Mouse (Mus musculus): ENCODE measurements at regions not wholly inside any gene's neighbourhood (a gene's known extent, or its start where the extent isn't known, plus 50 kb on each side); places are given as distances from the start of the nearest gene placed in this dataset.
"Not testable (repeated sequence)": the region's sequence is repeated elsewhere in the genome, so short reads cannot be mapped to it uniquely, and the experiment has no call there.

DNA sequence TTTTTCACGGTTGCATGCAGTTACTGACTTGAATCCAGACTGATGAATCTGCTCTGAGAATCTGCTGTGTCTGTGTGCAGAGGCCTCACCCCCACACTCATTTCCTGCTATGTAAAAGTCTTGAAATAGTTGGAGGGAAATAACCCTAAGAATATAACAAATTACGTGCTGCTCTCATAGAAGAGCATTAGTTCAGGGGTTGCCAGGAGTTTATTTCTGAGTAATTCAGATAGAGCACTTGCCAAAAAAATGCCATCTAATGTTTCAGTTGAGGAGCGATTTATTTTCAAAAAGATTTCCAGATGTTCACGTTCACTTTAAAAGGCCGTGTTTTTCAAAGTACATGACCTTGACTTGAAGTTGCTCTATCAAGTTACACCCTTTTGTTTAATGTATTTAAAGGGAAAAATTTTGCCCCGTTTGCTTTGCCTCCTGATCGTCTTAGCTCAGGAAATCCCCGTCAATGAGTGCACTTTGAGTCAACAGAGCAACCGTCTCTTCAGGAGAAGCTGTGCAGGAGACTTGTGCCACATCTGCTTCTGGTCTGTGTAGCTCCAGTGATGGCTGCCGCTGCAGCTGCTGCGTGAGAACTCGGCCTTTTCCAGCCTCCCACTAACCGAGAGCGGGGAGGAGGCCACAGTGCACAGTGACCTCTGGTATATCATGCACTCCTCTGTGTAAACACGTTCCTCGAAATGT is 50.9 kb upstream of the Sec61g start:
- no peak for DNase-seq (ENCODE audit: low spot score)

DNA sequence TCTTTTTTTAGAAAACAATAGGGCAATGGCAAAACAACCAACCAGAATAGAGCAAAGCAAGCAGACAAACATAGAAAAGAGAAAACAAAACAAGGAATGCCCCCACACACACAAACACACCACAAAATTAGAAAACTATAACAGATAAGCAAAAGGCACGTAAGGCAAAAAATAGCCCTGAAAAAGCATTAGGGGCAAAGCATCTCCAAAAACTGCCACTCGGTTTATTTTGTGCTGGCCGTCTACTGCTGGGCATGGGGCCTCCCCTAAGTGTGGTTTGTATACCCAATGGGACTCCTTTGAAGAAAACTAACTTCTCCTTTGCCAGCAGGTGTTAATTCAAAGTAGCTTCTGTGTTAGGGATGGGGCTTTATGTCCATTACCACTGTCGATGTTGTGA is 53.4 kb upstream of the Sec61g start:
- DNase-seq (ENCODE audit: low spot score): no peak

- no peak for DNase-seq (ENCODE audit: low spot score)
Measured at GRCm38 (mm10) chr11:16589085-16589680, 80.9 kb upstream of the Sec61g start.

DNA sequence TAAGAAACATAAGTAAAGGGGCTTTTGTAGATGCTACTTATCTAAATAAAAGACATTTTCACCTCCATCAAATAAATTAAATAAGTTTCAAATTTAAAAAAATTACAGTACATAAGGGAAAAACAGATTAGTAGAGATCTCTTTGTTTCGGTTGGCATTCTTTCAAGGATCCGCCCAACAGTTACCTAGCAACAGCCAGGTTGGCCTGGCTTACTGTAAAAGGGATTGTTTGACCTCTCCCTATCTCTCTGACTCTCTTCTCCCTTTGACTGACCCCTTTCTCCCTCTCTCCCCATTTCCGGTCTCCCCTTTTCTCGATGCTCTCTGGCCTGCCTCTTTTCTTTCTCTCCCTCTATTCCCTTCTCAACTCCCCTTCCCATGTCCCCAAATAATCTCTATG is 82.3 kb upstream of the Sec61g start:
- no peak for DNase-seq (ENCODE audit: low spot score)

GRCm38 (mm10) chr11:16591471-16591921 is 83.2 kb upstream of the Sec61g start:
- DNase-seq (ENCODE audit: low spot score): peak; percentile 78

DNA sequence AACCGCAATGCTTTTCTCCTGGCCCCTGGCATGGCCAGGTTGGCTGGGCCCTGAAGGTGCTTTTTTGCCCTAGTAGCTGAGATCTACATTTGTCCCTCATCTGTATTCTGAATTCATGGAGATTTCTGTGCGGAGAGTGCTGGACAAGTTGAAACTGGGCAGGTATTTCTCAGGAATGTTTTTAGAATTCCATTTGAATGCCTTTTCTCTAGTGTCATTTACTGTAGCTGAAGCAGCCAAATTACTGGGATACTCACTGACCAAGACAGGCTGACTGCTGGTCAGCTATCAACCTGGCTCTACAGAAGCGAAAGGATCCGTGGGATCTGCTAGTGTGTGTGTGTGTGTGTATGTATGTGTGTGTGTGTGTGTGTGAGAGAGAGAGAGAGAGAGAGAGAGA is 83.7 kb upstream of the Sec61g start:
- DNase-seq (ENCODE audit: low spot score): no peak

DNA sequence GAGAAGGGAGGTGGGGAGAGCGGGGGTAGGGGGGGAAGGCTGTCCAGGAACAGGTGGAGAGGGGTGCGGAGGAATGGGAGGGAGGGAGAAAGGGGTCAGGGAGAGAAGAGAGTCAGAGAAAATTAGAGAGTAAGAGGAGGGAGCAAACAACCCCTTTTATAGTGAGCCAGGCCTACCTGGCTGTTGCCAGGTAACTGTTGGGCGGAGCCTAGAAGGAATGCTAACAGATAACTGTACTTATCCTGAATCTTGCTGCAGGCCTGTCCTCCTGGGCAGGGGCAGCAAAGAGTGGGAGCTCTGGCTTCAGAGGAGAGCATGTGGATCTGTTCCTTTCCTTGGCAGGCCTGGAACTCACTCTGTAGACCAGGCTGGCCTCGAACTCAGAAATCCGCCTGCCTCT is 84.5 kb upstream of the Sec61g start:
- no peak for DNase-seq (ENCODE audit: low spot score)

DNA sequence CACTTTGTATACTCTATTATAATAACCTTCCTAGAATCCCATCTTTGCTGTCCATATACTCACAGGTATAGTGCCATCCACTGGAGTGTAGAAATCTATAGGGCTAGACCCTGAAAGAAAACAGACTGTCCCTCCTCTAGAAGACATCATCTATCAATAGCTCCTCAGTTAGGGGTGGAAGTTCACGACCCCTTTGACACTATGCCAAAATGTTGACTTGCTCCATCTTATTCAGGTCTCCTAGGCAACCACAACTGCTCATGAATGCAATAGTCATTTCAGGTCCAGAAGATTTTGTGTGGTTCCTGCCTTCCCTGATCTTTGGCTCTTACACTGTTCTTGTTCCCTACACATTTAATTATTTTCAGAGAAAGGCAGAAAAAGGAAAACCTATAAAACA is 86.5 kb upstream of the Sec61g start:
- DNase-seq (ENCODE audit: low spot score): no peak

DNA sequence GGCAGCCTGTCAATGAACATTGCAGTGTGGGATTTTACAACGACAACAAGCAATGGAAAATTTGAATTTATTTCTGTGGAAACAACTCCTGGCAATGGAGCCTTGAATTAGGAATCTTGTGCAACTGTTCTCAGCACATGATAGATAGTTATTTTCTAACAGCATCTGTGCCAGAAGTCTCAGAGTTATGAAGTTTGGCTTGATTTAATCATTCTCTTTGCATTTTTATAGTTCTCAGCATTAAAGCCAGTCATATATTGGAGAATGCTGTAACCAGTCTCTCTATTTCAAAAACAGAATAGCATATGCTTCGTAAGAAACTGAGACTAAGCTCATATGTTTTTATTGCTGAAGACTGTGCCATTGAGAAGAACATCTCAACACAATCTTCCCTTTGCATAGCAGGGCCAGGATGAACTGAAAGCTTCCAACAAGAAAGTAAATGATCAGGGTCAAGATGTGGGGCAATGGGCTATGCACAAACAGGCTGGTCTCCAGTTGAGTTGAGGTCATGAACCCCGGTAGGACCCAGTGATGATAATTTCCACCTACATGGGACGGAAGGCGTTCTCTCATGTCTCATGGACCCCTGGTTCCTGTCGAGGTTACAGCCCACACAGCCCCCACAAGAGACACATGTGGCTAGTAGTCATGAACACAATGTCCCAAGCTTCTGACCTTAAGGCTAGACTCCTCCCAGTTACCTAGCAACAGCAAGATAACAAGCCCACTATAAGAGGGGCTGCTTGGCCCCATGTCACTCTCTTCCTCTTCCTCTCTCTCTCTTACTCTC is 89.0 kb upstream of the Sec61g start:
- no peak for DNase-seq (ENCODE audit: low spot score)

DNA sequence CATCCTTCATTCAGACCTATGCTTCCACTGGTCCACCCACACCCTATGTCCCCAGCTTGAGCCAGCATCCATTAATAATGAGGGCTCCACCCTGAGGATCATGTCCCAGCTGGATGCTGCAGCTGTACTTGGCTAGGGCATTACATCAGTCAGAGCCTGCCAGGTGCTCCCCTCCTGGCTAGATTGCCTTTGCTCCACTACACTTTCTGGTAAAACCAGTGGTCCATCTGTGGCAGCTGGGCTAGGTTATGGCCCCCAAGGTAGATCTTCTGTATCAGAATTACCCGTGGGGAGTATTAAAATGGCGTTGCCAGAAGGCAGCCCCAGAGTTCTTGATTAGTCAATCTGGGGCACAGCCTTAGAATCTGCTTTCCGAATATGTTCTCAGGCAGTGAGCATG is 94.7 kb upstream of the Sec61g start:
- DNase-seq (ENCODE audit: low spot score): no peak

DNA sequence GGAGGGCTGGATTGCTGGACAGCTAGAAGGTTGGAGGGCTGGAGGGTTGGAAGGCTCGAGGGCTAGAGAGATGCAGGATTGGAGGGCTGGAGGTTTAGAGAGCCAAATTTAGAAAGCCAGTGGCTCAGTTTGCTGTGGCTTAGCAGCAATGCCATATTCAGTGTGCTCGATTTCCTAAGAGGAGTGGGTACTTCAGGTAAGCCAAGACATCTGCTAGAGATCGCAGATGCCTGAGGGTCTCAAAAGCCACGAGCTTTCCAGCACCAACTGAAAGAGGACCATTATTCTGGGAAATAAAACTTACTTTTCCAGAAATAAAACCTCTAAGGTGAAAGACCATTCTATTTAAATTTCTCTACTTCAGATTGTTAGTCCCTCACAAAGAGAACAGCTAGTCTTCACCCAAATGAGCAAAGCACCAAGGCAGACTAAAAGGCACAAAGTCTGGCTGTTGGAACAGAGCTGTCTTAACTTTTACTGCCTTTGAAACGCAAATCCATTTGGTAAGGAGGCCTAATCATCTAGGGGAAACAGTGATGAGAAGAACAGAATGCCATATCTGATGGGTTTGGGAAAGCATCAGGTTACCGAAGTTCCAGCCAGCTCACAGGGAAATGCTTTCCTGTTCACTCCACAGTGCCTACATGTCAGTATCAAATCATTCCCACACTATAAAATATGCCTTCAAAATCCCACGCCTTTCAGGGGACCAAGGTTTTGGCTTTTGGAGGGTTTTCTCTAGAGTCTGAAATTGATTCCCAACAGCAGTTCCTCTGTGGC is 98.3 kb upstream of the Sec61g start:
- DNase-seq (ENCODE audit: low spot score): no peak

DNA sequence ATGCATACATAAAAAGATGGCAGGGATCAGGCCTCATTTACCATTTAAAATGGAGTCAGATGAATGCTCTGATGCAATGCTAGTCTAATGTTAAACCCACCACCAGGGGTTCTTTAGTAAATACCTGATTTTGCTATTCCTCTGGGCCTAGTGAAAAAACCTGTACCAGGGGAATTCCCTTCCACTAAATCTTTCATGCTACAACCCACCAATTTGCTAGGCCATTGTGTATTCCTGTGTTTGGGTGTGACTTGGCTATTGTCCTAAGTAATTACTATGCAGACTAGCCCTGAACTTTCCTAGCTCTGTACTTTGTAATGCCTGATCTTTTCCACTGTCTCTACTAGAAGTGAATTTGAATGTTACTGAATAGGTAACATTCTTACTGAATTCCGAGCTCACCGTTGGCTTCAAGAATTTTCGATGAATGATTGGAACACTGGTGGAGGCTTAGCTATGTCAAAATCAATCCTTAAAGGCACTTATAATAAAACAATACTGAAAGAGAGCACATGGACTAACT is 99.7 kb upstream of the Sec61g start:
- not testable (repeated sequence) for DNase-seq (ENCODE audit: low spot score)

- DNase-seq (ENCODE audit: low spot score): no peak
Measured at GRCm38 (mm10) chr11:16611741-16612140, 103.5 kb upstream of the Sec61g start.

- DNase-seq (ENCODE audit: low spot score): no peak
Measured at GRCm38 (mm10) chr11:16612524-16612923, 104.2 kb upstream of the Sec61g start.

DNA sequence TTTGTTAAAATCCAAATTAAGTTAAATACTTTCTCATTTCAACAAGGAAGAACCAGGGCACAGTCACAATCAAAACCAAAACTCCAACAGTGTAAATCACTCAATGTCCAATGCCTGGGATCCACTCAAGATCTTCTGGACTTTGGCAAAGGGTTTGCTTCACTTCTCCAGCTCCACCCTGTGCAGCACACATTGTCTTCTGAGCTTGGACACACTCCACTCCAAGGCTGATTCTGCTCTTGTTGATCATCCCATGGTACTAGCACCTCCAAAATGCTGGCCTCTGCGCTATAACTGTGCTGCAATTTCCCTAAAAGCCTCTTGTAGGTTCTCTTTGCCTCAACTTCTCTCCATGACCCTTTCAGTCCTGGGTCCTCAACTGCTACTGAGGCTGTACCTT is 111.5 kb upstream of the Sec61g start:
- DNase-seq (ENCODE audit: low spot score): no peak

- no peak for DNase-seq (ENCODE audit: low spot score)
Measured at GRCm38 (mm10) chr11:16623694-16624093, 115.4 kb upstream of the Sec61g start.

GRCm38 (mm10) chr11:16627294-16628085 is 119.2 kb upstream of the Sec61g start:
- no peak for DNase-seq (ENCODE audit: low spot score)

GRCm38 (mm10) chr11:16629410-16630129 is 121.3 kb upstream of the Sec61g start:
- no peak for DNase-seq (ENCODE audit: low spot score)

GRCm38 (mm10) chr11:16635796-16636195 is 116.2 kb upstream of the Egfr start:
- DNase-seq (ENCODE audit: low spot score): not testable (repeated sequence)

DNA sequence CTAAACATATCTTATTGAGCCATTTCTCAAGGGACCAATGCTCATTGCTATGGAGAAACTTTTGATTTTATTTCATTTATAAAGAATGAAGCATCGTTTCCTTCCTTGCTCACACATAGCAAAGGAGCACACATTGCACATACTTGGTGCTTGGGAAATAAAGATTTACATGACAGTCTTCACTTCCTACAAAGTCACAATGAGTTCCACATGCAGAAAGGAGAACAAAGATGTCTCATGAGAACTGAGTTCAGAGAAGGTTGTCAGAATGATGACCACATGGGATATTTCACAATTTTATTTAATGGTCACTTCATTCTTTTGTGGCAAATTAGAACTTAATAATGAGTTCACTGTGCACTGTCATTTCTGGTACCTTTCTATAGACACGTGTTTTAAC is 114.3 kb upstream of the Egfr start:
- peak; percentile 2 for DNase-seq (ENCODE audit: low spot score)

GRCm38 (mm10) chr11:16638349-16638748 is 113.7 kb upstream of the Egfr start:
- DNase-seq (ENCODE audit: low spot score): no peak

Measured in lung, postnatal 25 days (tissue).